Mouse (Mus musculus) activated CD4-positive, CD25-positive, alpha-beta regulatory T cell, adult 4 months (primary cell): ENCODE results near the gene Ercc6. TPM values are rescaled to one million over a fixed set of nuclear protein-coding genes. Genes with fewer than 3 reads are reported as not detected.
A peak's percentile ranks its signal among the peaks of the same experiment; 100 is the strongest.

Source experiments
- ATAC-seq: one replicate; pipeline ENCODE4 v1.8.0; 2017
- polyA plus RNA-seq, 2 experiments: library from polyadenylated mRNA; unstranded; fragments of 100-300 nt; shearing (Covaris generic); gene quantifications; one replicate each; pipeline ENCODE4 v1.2.1; 2017

The Ercc6 gene
- polyA plus RNA-seq, 2 experiments from 2014 or later, result 6.7 to 7.3 TPM

GRCm38 (mm10) chr14:32520400-32520926, 7.1 kb downstream of the Ercc6 start:
- no peak for ATAC-seq

DNA sequence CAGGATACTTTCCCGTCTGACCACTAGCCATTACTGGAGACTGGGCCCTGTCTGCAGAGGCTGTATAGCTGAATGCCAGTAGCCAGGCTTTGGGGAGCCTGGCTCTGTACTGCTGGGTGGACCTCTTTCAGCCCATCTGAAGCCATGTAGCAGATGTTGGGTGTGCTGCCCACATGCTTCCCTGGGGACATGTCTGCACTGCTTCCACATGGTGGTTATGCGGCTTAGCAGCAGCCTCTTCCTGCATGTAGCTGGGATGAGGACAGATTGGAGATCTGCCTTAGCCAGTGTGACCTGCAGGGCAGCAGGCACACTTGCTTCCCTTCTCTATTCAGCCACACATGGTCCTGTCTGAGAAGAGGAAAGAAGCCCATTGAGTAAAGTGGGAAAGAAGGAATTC, 9.0 kb downstream of the Ercc6 start:
- ATAC-seq, result no peak

- no peak for ATAC-seq
Measured at GRCm38 (mm10) chr14:32524071-32524470, 10.8 kb downstream of the Ercc6 start.

DNA sequence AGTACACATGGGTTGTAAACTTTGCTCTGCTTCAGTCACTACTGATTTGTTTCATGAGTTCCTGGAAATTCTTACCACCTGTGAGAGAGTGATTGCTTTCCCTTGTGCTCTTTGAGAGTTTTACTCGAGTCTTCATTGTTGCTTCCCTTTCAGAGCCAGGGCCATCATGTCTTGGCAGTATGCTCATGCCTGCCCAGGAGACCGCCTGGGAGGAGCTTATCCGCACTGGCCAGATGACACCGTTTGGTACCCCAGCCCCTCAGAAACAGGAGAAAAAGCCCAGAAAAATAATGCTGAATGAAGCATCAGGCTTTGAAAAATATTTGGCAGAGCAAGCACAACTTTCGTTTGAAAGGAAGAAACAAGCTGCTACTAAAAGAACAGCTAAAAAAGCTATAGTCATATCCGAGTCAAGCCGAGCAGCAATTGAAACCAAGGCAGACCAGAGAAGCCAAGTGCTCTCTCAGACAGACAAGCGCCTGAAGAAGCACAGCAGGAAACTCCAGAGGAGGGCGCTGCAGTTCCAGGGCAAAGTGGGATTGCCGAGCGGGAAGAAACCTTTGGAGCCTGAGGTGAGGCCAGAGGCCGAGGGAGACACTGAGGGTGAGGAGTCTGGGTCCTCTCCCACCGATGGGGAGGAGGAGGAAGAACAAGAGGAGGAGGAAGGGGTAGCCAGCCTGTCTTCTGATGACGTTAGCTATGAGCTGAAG, 12.8 kb downstream of the Ercc6 start:
- no peak for ATAC-seq

- no peak for ATAC-seq
Measured at GRCm38 (mm10) chr14:32527211-32527610, 13.9 kb downstream of the Ercc6 start.

- no peak for ATAC-seq
Measured at GRCm38 (mm10) chr14:32529036-32529435, 15.7 kb downstream of the Ercc6 start.

DNA sequence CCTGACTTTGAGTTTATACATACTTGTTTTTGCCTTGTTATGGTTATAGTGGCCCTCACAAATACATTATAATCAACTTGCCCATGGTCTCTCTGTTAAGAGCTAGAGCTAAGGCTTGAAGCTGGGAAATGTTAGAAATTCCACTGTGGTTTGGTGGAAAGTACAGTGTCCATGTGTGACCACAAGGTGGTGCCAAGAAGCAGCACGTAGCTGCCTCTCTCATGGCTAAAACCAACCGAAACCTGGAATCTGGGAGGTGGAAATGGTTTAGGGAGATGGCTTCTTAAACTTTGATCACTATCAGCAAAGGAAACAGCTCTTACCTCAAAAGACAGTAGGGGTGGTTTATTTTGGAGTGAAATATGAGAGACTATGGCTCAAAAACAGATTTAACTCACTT, 17.6 kb downstream of the Ercc6 start:
- ATAC-seq, result peak; percentile 59

GRCm38 (mm10) chr14:32531371-32531770, 18.1 kb downstream of the Ercc6 start:
- ATAC-seq, result no peak

DNA sequence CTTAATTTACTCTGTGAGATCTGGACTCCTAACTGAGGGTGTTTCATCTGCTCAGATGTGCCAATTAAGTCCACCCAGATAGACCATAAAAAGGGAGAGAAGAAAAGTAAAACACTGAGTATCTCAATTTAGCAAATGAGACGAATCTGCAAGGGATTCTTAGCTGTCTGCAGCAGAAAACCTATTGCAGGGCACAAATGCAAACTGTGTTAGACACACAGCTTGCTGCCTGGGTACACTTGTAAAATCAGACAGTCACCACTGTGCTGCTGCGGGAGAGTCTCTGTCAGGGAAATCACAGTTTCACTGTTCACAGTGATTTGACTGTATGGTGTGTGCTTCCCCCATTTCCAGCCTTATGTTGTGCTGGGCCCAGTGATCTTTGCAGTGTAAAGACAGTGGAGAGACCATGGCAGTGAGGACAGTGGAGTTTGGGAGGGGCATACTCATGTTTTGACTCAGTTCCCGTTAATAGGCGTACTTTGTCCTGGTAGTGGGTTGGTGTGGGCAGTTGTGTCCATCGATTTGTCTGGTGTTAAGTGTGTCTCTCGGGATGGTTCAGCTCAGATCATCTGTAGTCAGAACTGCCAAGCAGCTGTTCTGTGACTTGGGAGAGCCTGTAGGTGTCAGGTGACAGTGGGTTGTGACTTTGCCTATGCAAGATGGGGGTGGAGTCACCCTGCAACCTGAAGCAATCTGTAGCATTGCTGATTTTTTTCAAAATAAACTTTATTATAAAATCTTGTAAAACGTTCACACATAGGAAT, 19.2 kb downstream of the Ercc6 start:
- ATAC-seq, result no peak

DNA sequence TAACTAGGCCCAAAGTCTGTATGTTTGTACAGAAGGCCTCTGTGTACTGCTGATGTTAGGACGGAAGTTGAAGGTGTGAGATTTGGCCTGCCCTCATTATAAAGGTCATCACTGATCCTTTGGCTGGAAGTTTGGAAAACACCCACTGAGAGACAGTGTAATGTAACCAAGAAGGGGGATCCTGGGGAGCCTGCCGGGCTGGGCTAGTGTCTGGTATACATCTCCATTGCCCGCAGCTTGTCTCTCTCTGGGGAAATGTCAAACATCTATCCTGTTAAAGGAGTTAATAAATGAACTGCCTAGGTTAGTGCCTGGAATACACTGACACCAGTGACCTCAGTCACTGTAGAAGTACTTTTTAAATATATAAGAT, 19.8 kb downstream of the Ercc6 start:
- ATAC-seq, result no peak

- no peak for ATAC-seq
Measured at GRCm38 (mm10) chr14:32533656-32534055, 20.3 kb downstream of the Ercc6 start.

- no peak for ATAC-seq
Measured at GRCm38 (mm10) chr14:32534137-32534536, 20.8 kb downstream of the Ercc6 start.

GRCm38 (mm10) chr14:32536763-32537162, 23.4 kb downstream of the Ercc6 start:
- ATAC-seq, result no peak

DNA sequence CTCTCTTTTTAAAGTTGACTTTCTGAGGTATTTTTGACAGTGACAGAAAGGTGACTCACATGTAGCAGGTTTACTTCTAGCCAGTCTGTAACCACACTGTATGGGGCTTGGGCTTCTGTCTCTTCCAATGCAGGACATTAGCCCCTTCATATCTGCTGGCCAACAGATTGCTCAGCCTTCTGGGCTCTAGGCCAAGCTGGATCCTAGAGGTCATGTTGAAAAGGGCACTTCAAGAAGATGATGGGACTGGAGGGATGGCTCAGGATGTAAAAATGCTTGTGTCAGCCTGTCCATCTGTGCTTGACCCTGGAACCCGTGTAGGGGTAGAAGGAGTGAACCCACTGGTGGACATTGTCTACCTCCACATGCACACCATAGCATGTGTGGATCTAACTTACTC, 24.8 kb downstream of the Ercc6 start:
- no peak for ATAC-seq

- ATAC-seq, result no peak
Measured at GRCm38 (mm10) chr14:32543075-32543474, 29.8 kb downstream of the Ercc6 start.

DNA sequence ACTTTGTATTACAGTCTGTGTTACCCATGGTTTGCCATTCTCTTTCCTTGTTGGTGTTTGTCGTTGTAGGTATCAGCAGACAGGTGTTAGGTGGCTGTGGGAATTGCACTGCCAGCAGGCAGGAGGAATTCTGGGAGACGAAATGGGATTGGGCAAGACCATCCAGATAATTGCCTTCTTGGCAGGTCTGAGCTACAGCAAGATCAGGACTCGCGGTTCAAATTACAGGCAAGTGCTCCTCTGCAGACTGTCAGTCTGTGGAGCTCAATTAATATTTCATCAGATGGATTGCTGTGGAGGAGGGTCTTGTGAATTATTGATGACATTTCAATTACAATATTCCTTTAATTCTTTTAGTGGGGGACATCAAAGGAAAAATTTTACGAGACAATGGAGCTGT, 33.4 kb downstream of the Ercc6 start:
- ATAC-seq, result no peak

DNA sequence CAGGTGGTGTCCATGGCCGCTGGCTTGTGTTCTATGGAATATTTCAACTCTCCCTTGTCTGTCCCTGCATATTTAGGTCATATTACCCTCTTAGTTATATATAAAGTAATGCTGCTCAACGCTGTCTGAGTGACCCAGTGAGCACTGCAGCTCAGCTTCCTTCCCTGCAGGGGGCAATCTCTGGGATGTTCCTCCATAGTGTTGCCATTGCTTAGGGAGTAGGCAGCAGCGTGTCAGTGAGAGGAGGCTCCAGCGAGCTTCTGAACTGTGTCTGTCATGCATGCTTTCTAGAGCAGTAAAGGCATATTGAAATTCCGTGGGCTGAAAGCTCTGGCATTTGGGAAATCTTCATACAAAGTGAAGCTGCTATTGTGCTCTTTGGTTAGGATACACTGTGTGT, 38.5 kb downstream of the Ercc6 start:
- no peak for ATAC-seq

GRCm38 (mm10) chr14:32553198-32553903, 40.0 kb downstream of the Ercc6 start:
- ATAC-seq, result no peak

GRCm38 (mm10) chr14:32554860-32555526, 41.7 kb downstream of the Ercc6 start:
- no peak for ATAC-seq

GRCm38 (mm10) chr14:32561428-32561827, 48.1 kb downstream of the Ercc6 start:
- ATAC-seq, result no peak

DNA sequence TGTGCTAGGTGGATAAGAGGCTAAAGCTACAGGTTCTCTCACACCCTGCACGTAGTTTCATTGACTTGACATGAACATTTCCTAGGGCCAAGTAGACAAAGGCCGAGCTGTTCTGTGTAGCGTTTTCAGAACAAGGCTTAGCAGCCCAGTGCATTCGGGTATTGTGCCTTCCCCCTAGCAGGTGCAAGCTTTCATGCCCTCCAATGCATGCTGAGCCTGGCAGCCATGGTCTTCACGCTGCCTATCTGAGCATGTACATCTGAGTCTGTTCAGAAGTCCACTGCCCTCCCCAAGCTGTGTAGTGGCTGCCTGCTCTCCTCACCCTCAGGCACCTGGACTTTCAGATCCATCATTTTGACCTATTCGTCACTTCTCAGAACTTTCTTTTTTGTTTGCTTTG, 50.3 kb downstream of the Ercc6 start:
- no peak for ATAC-seq

DNA sequence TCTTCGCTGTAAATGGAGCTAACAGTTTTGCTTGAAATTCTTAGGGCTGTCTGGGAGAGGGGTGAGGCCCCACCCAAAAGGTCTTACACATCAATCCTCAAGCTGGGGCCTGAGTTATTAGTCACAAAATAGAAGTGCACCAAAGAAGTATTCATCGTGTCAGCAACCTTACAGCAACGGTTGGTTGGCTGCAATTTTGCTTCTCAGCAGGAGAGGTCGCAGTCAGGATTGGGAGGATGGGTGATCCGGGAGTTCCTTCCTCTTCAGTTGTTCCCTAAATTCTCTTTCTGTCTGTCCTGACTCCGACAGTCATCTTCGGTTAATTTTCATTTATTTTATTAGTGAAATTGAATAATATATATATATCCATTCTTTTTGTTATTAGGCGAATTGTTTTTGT, 59.2 kb downstream of the Ercc6 start:
- no peak for ATAC-seq

DNA sequence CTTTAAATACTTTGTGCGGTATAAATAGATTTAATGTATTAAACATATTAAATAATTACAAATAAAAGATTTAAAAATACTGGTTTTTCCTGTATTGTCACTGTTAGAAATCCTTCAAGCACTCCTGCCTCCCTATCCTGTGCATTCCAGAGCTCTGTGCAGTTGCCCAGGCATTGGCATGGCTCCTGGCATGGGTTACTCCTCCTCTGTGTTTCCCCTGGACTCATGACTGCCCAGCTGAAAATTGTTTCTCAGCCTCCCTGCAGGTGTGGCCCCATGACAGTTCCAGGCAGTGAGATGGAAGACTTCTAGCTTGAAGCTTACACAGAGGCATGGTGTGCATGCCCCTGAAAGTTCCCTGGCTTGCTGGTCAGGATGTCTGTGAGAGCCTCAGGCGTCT, 65.1 kb downstream of the Ercc6 start:
- ATAC-seq, result no peak
